Mouse (Mus musculus) liver (tissue): ENCODE results near the gene Gpr61.

Experiments
- DNase-seq: peaks from one replicate; pipeline ENCODE4 v3.0.0-alpha.2; 2020; ENCODE audit warnings: mixed read lengths

The Gpr61 gene

DNA sequence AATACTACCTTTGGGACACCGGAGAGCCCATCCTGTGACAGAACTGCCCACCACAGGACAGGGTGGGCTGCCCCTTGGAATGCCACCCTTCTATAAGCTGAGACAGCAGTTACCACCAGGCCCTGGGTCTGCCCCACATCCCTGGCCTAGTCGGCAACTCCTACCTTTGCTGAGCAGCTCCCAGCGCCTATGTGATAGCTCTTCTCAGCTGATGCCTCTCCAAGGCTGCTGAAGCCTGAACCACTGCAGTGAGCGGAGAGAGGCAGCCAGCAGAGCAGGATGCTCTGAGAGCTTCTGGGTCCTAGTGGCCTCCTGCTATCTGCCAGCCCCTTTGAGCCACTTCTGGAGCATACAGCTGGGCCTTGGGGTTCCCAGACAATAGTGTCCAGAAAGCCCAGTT, at the start of gene Gpr61:
TSS of gene Gpr61 (minus strand) at position 227 of the 400 bp plus-strand sequence.
- no peak for DNase-seq

DNA sequence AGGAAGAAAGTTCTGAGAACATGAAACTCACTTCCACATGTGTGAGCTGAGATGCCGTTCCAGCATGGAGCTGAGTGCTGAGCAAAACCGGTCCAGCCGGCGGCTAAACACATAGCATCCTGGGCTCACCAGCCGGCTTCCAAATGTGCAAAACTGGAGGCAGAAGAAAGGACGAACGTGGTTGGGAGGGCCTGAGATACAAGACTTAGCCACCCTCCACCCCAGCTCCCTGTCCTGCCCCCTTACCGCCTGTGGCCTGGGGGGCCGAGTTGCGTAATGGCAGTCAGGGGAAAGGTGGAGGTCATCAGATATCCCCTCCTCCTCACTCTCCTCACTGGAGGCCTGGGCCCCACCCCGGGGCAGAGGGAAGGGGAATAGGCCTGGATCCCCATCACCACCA, 49.8 kb upstream of the Gpr61 start:
- DNase-seq, result no peak

DNA sequence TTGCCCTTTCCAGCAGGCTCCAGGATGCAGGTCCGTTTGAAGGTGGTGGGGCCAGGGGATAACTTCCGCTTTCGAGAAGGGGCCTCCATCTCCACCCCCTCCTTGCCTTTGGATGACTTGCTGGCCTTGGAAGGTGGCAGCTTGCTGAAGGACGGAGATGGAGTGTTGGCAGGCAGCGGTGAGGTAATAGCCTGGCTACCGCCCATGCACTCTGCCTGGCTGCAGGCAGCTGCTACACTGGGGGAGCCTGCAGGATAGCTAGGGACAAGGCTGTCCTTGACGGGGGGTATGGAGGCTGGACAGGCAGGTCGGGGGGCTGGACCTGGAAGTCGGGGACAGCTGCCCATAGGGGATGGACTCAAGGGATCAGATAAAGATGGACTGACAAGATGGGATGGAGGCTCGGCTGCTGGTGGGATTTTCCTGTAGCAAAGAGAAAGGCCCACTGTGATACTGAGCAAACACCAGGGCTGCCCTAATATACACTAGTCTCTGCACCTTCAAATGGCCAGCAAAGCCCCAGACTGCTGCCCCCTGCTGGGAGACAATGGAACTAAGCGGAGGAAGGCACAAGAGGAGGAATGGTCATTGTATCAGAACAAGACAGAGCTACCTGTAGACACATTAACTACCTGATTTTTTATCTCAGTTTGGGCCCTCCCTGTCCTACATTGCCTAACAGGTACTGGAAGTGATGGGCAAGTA, 49.1 kb upstream of the Gpr61 start:
- DNase-seq, result peak; percentile 83

DNA sequence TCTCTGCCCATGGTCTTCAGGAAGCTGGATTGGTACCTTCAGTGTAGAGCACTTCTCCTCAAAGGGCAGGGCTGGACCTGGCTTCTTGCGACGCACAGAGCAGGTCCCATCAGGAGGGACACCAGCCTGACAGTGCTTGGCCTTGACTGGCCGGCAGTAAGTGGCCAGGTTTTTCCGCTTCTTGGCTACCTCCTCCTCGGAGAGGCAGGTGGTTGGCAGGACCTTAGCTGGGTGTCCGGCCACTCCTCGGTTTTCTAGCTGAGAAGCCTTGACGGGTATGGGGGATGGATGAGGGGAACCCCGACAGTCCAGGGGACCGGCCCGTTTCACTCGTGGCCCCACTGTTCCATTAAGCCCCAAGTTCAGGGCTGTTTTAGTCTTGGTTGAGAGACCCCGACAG, 48.5 kb upstream of the Gpr61 start:
- DNase-seq, result no peak

DNA sequence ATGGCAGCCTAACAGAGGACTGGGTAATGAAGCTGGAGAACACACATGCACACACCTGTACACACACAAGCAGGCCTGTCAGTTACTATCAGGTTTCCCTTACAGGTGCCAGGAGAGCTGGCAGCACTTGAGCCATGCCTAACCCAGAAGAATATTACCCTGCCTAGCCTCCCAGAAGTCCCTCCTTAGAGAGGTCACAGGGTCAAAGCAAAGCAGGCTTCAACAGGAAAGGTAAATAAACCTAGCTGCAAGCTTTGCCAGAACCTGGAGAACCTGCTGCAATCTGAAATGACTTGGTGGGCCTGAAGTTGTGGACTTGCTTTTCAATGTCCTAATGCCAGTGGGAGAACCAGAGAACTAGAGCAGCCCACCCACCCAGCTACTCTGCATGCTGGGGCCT, 47.8 kb upstream of the Gpr61 start:
- no peak for DNase-seq

DNA sequence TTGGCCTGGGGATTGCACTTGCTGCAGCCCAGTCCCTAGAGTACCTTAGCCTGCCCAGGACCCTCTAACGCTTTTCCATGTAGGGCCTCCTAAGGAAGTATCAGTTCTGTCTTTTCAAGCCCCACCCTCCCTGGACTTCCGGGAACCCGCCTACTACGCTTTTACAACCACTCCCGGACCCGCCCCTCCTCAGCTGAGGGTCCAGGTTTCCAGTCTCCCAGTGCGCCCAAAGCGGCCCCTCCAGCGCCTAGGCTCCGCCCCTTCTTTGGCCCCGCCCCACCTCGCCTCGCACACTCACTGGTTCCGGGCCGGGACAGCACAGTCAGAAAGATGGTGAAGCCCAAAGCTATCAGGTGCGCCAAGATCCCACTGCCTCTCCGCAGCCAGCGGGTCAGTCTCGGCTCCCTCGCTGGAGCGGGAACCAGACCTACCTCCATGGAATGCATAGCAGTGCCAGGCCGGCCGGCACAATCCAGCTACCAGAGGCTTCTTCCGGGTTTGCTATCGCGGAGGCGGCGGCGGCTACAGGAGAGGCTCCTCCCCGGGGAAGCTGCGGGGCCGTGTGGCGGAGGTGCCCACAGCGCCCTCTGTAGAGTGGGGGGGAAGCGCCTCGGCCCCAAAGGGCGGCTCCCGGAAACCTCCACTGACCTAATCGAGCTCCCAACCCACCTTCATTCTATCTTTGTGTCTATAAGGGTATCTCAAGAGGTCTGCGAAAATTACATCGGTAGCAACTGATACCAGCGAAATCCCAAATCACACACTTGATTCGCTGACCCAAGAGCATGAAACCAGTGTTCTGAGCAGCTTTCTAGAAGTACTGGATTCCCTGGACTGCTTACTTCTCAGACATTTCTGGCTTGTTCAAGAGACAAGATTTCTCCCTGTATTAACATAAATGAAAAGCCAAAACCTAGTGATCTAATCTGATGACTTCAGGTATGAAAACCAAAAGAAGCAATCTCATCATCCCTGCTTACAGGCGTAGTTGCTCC, 45.9 kb upstream of the Gpr61 start, which contains the start of gene Cyb561d1:
TSS of gene Cyb561d1 (minus strand) at position 884 of the 995 bp plus-strand sequence.
- peak; percentile 97 for DNase-seq

DNA sequence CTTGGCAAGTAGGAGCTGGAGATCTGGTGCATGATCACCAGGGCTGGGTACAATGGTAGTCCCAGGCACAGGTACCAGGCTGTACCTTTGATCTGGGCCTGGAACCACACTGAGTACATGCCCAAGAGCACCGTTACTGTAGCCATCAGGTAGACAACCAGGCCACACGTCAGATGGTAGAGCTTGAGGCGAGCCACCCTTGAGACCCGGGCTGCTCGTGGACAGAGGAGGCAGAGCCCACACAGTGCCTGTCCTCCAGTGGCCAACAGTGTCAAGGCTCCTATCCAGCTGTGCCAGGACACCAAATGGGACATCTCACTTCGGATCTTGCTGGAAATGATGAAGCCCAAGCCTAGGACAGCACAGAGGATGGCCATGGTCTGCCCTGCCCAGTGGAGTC, 44.5 kb upstream of the Gpr61 start:
- no peak for DNase-seq

DNA sequence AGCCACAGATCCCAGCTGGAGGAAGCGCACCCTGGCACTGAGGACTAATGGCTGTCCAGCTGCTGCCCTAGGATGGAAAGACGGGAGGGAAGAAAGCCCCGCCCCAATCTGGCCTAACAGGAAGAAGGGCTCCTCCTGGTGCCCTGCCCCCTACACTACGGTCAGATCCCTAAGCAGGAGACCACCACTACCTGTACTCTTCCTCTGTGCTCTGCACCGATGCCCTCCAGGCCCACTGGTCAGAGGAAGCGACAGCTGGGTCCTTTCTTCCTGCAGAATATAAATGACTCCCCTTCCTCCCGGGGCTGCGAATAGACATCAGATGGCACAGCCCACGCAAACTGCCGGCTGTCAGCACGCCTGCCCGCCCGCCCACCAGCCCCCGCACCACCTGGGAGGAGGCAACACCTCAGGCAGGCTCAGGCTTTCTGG, 42.4 kb upstream of the Gpr61 start:
- peak; percentile 35 for DNase-seq

DNA sequence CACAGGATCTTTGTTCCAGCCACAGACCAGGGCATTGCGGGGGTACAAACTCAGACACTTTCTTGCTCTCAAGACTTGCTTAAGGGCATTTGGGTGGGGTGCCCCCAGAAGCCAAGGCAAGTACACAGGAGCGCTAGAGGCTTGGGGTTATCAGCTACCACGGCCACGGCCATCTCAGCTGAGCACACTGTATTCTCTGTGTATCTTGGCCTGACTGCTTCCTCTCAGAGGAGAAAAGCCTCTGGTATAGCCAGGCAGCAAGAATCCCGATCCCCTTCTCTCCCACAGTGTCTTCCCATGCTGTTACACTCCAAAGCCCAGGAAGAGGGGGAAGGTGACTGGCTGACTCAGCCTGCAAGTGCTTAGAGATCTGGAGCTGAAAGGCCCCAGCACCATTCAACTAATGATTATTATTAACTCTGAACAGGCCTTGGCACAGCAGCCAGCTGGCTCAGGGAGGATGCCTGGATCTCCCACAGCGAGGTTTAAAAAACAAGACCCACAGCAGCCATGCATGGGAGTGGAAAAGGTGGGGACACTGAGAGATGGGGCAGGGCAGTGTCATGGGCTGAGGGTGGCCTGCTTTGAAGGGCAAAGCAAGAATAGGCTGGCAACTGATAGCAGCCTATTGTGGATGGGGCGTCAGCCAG, 41.4 kb upstream of the Gpr61 start:
- DNase-seq, result no peak

DNA sequence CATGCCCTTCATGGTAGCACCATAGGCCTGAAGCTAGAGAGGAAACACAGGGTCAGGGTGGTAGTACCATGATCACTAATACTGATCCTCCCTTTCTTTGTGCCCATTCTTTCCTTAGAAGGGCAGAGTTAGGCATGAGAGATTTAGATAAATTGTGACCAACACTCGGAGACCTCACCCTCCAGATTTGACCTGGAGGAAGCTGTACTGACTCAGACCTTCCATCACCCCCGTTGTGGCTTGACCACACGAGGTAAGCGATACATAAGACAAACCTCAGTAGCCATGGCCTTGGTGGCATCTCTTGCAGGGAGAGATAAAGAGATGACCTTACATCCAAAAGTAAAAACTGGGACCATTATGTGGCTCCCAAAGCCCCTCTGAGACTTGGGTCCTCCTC, 40.6 kb upstream of the Gpr61 start:
- DNase-seq, result no peak

DNA sequence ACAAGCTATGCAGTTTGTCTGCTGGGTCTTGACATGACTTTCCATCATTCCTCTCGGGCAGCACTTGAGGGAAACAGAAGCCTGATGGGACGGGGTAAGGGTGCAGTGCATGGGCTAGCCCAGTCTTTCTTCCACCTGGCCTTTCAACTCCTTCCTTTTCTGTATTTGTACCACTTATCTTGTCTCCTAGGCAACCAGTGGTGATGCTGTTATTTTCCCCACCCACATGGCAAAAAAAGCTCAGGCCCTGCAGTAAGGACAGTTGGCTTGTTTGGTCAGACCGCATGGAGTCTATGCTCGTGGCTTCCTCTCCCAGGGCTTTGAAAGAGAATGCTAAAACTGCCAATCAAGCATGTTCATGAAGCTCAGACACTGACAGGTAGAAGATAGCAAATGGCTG, 39.0 kb upstream of the Gpr61 start:
- DNase-seq, result no peak

DNA sequence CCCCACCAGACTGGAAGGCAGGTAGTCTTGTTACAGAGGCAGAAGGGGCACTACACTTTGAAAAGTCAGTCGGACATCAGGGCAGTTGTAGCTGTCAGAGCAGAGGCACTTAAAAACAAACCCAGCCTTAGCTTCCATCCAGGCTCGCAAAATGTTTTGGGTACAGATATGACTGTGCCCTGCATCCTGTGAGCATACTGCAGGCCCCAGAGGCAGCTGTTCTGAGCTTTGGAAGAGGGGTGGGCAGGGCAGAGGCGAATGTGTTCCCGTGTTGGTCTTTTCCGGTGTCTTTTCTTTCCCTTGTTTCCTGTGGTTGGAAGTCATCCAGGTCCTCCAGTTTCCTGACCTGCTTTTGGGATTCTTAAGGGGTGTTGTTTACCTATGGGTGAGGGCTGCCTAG, 35.2 kb upstream of the Gpr61 start:
- DNase-seq, result no peak

DNA sequence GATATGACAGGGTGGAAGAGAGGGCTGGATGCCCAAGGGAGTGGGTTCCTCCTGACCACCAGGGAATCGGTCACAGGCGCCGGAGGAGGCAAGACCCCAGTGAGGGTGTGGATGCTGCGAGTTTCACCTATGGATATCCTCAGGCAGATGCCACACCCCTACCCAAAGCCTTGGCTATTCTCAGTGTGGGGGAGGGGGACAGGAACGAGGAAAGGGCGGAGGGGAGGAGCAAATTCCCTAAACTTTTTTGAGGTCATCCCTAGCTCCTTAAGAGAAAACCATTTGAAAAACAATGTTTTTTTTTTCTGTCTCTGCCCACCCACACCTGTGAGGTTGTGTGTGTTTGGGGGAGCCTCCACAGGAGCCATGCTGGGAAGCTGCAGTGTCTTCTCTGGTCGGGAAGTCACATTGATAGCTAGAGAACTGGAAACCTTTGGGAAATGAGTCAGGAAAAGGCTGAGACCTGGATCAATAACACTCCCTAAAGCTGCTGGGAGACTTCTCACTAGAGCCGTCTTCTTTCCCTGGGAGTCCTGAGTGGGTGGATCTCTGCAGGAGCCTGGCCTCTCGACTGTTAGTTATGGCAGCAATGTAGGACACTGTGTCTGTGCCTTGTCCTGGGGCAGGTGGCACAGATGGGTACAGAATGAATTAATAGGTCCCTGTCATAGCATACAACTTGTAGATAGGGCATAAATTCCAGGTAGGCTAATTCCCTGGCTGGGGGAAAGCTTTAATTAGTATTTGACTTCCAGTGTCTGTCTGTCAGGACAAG, 34.2 kb upstream of the Gpr61 start:
- DNase-seq, result no peak

DNA sequence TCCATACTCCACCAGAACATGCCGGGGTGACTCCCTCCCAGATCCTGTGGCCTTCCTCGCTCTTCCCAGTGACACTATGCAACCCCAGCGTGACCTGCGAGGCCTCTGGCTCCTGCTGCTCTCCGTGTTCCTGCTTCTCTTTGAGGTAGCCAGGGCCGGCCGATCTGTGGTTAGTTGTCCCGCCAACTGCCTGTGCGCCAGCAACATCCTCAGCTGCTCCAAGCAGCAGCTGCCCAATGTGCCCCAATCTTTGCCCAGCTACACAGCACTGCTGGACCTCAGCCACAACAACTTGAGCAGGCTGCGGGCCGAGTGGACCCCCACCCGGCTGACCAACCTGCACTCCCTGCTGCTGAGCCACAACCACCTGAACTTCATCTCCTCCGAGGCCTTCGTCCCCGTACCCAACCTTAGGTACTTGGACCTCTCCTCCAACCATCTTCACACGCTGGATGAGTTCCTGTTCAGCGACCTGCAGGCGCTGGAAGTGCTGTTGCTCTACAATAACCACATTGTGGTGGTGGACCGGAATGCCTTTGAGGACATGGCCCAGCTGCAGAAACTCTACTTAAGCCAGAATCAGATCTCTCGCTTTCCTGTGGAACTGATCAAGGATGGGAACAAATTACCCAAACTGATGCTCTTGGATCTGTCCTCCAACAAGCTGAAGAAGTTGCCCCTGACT, 32.6 kb upstream of the Gpr61 start:
- no peak for DNase-seq

DNA sequence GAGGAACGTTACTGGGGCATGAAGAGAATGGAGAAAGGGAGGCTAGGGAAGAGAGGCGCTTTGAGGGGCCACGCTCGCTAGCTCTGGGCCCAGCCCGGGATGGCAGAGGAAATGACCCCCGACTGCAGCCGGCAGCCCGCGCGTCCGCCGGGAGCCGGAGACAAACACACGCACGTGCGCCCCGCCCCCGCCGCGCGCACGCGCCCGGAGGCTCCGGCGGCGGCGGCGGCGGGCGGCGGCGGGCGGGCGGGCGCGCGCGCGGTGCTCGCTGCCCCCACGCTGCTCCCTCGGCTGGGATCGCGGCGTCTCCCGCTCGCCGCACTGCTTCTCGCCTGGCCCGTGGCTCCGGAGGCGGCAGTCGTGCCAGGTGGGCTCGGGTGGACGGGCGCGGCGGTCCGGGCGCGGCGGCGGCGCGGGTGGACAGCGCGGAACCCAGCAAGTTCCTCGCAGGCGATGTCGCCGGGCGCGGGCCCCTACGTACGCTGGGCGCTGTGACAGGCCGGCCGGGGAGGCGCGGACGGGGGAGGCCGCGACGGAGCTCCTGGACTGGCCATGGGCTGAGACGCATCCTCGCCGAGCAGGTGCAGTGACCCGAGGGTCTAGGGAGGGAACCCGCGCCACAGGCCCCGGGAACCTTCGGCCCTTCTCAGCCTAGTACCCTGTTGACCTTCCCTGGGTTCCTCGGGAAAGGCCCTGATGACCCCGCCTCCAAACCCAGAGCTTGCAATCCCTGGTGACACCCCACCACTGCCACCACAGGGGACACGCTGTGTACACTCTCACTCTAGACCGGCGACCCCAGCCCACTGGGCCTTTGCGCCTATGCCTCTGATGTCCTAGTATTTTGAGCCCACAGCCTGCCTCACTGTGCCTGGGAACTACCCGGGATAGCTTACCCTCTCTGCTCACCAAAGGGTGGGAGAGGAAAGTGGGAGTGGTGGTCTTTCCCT, 31.7 kb upstream of the Gpr61 start, which contains the start of gene Amigo1:
TSS of gene Amigo1 (plus strand) at position 238 of the 950 bp plus-strand sequence.
- DNase-seq, result peak; percentile 45

DNA sequence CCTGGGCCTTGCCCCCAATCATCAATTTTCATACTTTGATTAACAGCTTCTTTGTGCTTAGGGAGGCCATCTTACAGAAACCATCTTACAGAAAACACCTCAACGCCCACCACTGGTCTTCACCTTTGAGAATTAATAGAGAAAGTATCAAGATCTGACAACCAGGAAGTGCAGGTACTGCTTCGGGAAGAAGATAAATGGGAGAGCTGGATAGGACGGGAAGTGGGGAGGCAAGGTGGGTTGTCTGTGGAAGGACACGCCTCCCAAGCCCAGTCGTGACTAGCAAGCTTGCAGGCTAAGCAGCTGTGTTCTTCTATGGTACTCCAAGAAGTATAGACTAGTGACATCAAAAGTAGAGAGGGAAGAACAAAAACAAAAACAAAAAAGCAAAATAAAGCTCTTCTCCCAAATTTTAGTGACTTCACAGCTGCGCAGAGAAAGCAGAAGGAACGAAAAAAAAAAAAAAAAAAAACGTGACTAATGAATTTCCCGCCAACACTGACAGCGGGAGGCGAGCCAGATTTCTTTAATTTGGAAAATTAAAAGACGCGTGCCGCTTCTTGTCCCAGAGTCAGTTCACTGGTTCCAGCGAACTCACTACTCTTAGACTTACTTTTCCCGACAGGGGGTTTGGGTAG, 30.9 kb upstream of the Gpr61 start:
- no peak for DNase-seq

DNA sequence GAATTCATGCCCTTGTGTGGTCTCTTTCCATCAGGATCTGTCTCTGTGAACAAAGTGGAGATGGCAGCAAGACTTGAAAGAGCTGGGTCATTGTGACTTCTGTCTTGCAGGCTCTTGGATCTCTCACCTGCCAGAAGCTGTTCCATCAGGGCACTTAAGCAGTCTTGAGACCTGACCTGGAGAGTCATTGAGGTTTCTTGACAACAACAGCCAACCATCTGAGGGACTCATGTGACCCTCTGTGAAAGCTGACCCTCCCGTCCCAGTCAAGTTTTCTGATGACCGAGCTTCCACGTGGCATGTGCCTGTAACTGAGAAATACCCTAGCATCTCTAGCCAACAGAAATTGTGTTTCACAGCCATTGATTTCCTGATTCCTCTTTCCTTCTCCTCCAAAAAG, 30.1 kb upstream of the Gpr61 start:
- DNase-seq, result no peak

DNA sequence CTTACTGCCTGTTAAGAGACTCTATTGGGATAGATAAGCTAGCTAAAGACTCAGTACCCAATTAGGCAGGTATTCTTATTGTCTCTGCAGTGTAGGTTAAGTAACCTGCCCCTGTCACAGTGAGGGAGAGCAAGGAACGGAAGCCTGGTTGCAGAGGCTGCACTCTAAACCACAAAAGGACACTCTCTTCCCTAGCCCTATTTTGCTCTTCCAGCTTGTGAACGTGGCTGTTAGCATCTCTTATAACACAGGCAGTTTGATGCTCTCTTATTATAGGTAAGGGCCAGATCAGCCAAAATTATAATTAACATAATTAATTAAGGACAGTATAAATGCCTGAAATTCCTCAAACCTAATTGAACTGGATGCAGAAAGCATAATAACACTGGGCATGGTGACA, 25.8 kb upstream of the Gpr61 start:
- DNase-seq, result no peak

DNA sequence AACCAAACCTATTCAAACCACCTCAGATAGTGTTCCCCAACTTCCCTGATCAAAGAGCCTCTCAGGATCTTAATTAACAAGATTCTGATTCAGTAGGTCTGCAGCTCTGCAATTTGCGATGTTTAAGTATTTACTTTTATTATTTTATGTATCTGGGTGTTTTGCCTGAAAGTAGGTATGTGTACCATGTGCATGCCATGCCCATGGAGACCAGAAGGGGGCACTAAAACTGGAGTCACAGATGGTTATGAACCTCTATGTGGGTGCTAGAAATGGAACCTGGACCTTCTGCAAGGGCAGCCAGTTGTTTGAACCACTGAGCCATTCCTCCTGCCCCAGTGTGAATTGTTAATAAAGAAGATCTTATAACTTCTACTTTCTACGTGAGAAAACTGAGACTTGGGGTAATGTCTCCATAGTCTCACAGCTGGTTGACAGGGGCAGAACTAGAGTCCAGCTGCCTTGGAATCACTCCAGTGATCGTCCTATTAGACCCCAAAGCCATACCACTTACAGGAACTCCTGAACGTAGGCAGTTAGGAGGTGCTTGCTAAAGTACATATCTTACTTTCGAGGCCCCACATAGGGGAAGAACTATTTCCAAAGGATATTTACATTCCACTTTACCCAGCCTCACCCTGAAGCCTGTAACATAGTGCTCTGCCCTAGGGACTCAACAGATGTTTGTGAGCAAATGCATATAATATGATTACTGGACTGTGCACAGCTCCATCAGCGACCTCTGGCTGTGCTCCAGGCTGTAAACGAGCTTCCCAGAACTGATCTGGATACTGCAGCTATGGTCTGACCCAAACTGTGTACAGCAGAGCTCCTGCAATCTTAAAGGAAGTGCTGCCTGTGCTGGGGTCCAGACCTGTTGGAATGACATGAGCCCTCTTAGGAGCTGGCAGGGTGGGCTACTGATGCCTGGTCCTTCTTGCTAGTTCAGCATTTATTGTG, 24.4 kb upstream of the Gpr61 start:
- DNase-seq, result no peak
